Mouse (Mus musculus) hindbrain, postnatal 0 days (tissue): ENCODE results near the gene Ccdc59. TPM values are rescaled to one million over a fixed set of nuclear protein-coding genes. Genes with fewer than 3 reads are reported as not detected.

Experiments
- ATAC-seq: fragments of 200-750 bp; cut with Nextera tagmentation; 2 replicates; pipeline ENCODE4 v1.8.0; 2017; ENCODE audit warnings: mild to moderate bottlenecking, moderate TSS enrichment, moderate library complexity
- DNase-seq: peaks from one replicate; pipeline ENCODE4 v3.0.0-alpha.2; 2015; ENCODE audit warnings: low spot score
- H3K27ac ChIP-seq: fragments of 300-500 bp; sonication (generic); 2 replicates; pipeline ENCODE4 v1.5.1; 2014; ENCODE audit warnings: mild to moderate bottlenecking
- H3K27me3 ChIP-seq: fragments of 300-500 bp; sonication (generic); 2 replicates; pipeline ENCODE4 v1.6.1; 2014; ENCODE audit warnings: low read length, mixed read lengths; ENCODE audit not compliant: insufficient read depth
- H3K36me3 ChIP-seq: fragments of 300-500 bp; sonication (generic); 2 replicates; pipeline ENCODE4 v1.6.1; 2014; ENCODE audit warnings: low read length, mixed read lengths; ENCODE audit not compliant: insufficient read depth
- H3K4me1 ChIP-seq: fragments of 300-500 bp; sonication (generic); 2 replicates; pipeline ENCODE4 v1.6.1; 2014; ENCODE audit warnings: antibody characterized with exemption, low read length, mixed read lengths; ENCODE audit not compliant: insufficient read depth
- H3K4me2 ChIP-seq: fragments of 300-500 bp; sonication (generic); 2 replicates; pipeline ENCODE4 v1.6.1; 2014; ENCODE audit warnings: low read depth, mild to moderate bottlenecking, low read length, moderate library complexity, mixed read lengths
- H3K4me3 ChIP-seq: fragments of 300-500 bp; sonication (generic); 2 replicates; pipeline ENCODE4 v1.5.1; 2014; ENCODE audit warnings: low read length
- H3K9ac ChIP-seq: fragments of 300-500 bp; sonication (generic); replicated peaks from 2 replicates; pipeline ENCODE4 v1.6.1; 2014; ENCODE audit warnings: mild to moderate bottlenecking, low read length, moderate library complexity, mixed read lengths
- H3K9me3 ChIP-seq: fragments of 300-500 bp; sonication (generic); 2 replicates; pipeline ENCODE4 v1.6.1; 2016; ENCODE audit warnings: low read length, mixed read lengths
- CTCF ChIP-seq: IDR thresholded peaks from 2 replicates; pipeline ENCODE4 v1.5.1; 2016; ENCODE audit warnings: antibody characterized with exemption, control low read depth, low read depth
- WGBS: fragments of 180-500 bp; shearing (Covaris S2); extraction: QIAGEN DNeasy Blood & Tissue Kit; methylation state at CpG from one replicate; pipeline ENCODE4 v1.1.7; 2014; 5-methylcytosine and 5-hydroxymethylcytosine counted together
- polyA plus RNA-seq: library from polyadenylated mRNA; unstranded; fragments of >200 nt; fragmentation: Nextera tagmentation; extraction: Ambion mirVana; gene quantifications from 2 replicates; pipeline ENCODE4 v1.2.1, GENCODE M21; 2015
- total RNA-seq: library from RNA; depleted of rRNA; stranded (reverse); fragments of >200 nt; gene quantifications from 2 replicates; pipeline ENCODE4 v1.2.3, GENCODE M21; 2014; rRNA removed

The Ccdc59 gene
- total and polyA plus RNA-seq, 2 experiments from 2014 or later, result 8.2 to 42.9 TPM

DNA sequence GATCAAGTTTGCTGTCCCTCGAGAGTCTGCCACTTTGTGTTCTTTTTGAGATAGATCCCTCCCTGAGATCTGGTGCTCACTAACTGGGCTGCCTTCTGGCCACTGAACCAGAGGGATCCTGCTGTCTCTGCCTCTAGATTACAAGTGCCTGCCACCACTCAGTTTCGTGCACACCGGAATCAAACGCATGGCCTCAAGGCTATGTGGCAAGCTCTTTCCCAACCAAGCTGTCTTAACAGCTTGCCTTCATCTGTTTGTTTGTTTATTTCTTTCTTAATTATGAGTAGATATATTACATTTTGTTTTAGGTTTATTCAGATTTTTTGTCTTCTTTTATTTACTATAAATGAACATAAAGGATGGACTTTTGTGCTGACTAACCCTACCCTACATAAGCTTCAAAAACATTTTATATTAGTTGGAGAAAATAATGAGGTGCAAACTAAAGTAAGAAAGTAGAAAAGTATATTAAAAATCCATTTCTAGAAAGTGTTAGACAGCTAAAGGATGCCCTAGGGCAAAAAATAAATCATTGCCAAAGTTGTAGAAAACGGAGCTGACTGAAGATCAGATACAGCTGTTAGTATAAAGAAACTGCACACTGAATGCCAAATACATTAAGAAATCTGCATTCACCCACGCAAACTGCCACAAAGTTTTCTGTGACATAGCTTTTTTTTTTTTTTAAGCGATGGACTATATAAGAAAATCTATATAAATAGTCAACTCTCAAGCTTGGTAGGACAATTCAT, 34.4 kb upstream of the Ccdc59 start:
- H3K36me3 ChIP-seq, result no peaks in the 10 kb centered on the region
- H3K9me3 ChIP-seq, result no peaks in the 10 kb centered on the region
- H3K27me3 ChIP-seq, result no peaks in the 10 kb centered on the region
- H3K4me2 ChIP-seq, result no peak overlapping the region
- DNase-seq (no peak), ATAC-seq (no peak)
- H3K4me3 ChIP-seq, result no peak overlapping the region
- H3K4me1 ChIP-seq, result no peaks in the 10 kb centered on the region
- TF ChIP-seq CTCF, result no peak
- H3K9ac ChIP-seq, result no peak overlapping the region
- no peak overlapping the region for H3K27ac ChIP-seq
- WGBS, result 82% methylated on average over 7 of the region's 7 CpGs

GRCm38 (mm10) chr10:105834627-105835228, 6.1 kb upstream of the Ccdc59 start:
- H3K27me3 ChIP-seq, result no peaks in the 10 kb centered on the region
- H3K4me1 ChIP-seq, result no peaks in the 10 kb centered on the region
- H3K4me3 ChIP-seq, result no peak overlapping the region
- DNase-seq, result peak; percentile 72
- ATAC-seq, result peak; percentile 61; the same call in 1 of the 2 replicates
- 63% methylated on average over 10 of the region's 10 CpGs for WGBS
- no peak overlapping the region for H3K27ac ChIP-seq
- H3K9ac ChIP-seq, result no peak overlapping the region
- H3K9me3 ChIP-seq, result no peaks in the 10 kb centered on the region
- H3K4me2 ChIP-seq, result no peak overlapping the region
- peak; percentile 69 for TF ChIP-seq CTCF
- H3K36me3 ChIP-seq, result no peaks in the 10 kb centered on the region

GRCm38 (mm10) chr10:105842574-105842973, 1.7 kb downstream of the Ccdc59 start:
- no peak overlapping the region for H3K4me3 ChIP-seq
- TF ChIP-seq CTCF, result no peak
- H3K4me2 ChIP-seq, result peak overlapping the region; percentile 73
- H3K27me3 ChIP-seq, result no peaks in the 10 kb centered on the region
- H3K9ac ChIP-seq, result no peak overlapping the region
- H3K36me3 ChIP-seq, result peaks cover 22% of the 10 kb centered on the region
- 87% methylated on average over 7 of the region's 7 CpGs for whole genome bisulfite sequencing
- DNase-seq (no peak), ATAC-seq (no peak)
- H3K4me1 ChIP-seq, result peaks cover 6% of the 10 kb centered on the region; the same call in 1 of the 2 replicates
- no peak overlapping the region for H3K27ac ChIP-seq
- H3K9me3 ChIP-seq, result no peaks in the 10 kb centered on the region

DNA sequence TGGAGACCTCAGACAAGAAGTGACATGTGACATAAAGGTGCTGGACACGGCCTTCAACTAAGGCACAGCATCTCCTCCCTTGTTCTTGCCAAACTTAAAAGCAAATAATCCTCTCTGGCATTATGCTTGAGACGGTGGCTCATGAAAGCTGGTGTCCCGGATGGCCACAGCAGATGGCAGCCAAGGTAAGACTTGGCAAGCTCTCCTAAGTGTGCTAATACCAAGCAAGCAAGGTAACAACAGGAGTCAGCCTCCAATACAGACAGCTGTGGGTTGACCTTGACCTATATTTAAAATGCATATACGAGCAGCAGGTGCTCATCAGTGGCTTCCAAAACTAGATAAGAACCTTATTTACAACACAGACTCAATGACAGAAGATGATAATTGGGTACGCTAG, 9.4 kb downstream of the Ccdc59 start:
- peak; percentile 61; the same call in 1 of the 2 replicates for ATAC-seq
- Histone ChIP-seq H3K4me3 (no peak overlapping the region), H3K9ac (no peak overlapping the region), H3K36me3 (peaks cover 30% of the 10 kb centered on the region), H3K4me1 (no peaks in the 10 kb centered on the region), H3K27ac (no peak overlapping the region), H3K9me3 (no peaks in the 10 kb centered on the region), H3K27me3 (no peaks in the 10 kb centered on the region), H3K4me2 (no peak overlapping the region)
- DNase-seq, result peak; percentile 26
- peak; percentile 32 for TF ChIP-seq CTCF
- 74% methylated on average over 5 of the region's 5 CpGs for WGBS

GRCm38 (mm10) chr10:105851136-105851535, 10.3 kb downstream of the Ccdc59 start:
- 75% methylated on average over 4 of the region's 4 CpGs for WGBS
- no peak overlapping the region for H3K4me3 ChIP-seq
- H3K27ac ChIP-seq, result no peak overlapping the region
- H3K9me3 ChIP-seq, result no peaks in the 10 kb centered on the region
- no peaks in the 10 kb centered on the region for H3K27me3 ChIP-seq
- peaks cover 21% of the 10 kb centered on the region for H3K36me3 ChIP-seq
- no peaks in the 10 kb centered on the region for H3K4me1 ChIP-seq
- ATAC-seq (no peak), DNase-seq (no peak)
- no peak overlapping the region for H3K4me2 ChIP-seq
- no peak for TF ChIP-seq CTCF
- no peak overlapping the region for H3K9ac ChIP-seq

- no peaks in the 10 kb centered on the region for H3K4me1 ChIP-seq
- DNase-seq, result peak; percentile 75
- no peak overlapping the region for H3K4me2 ChIP-seq
- H3K27me3 ChIP-seq, result no peaks in the 10 kb centered on the region
- H3K27ac ChIP-seq, result no peak overlapping the region
- WGBS, result 40% methylated on average over 4 of the region's 4 CpGs
- ATAC-seq, result no peak
- TF ChIP-seq CTCF, result peak; percentile 68
- no peaks in the 10 kb centered on the region for H3K36me3 ChIP-seq
- no peak overlapping the region for H3K9ac ChIP-seq
- no peaks in the 10 kb centered on the region for H3K9me3 ChIP-seq
- H3K4me3 ChIP-seq, result no peak overlapping the region
Observed at GRCm38 (mm10) chr10:105867312-105867711, 26.4 kb downstream of the Ccdc59 start.

Other genes with a start within 250 kb of the Ccdc59 start
- 19.0 and 19.8 TPM in 2 replicates for gene Mettl25, start 313 bp downstream of the Ccdc59 start, total RNA-seq
- gene Mettl25, start 313 bp downstream of the Ccdc59 start, polyA plus RNA-seq, result 16.0 TPM in 2 replicates